Mouse (Mus musculus) CD4-positive, CD25-positive, alpha-beta regulatory T cell, adult 4 months (primary cell): ENCODE results near the gene Lrrc4b. TPM values are rescaled to one million over a fixed set of nuclear protein-coding genes. Genes with fewer than 3 reads are reported as not detected.

ENCODE experiments used
- ATAC-seq: one replicate; pipeline ENCODE4 v1.8.0; 2017
- polyA plus RNA-seq, 2 experiments: library from polyadenylated mRNA; unstranded; fragments of 100-300 nt; shearing (Covaris generic); gene quantifications; one replicate each; pipeline ENCODE4 v1.2.1; 2017

Lrrc4b gene
- polyA plus RNA-seq, 2 experiments from 2014 or later = not detected

DNA sequence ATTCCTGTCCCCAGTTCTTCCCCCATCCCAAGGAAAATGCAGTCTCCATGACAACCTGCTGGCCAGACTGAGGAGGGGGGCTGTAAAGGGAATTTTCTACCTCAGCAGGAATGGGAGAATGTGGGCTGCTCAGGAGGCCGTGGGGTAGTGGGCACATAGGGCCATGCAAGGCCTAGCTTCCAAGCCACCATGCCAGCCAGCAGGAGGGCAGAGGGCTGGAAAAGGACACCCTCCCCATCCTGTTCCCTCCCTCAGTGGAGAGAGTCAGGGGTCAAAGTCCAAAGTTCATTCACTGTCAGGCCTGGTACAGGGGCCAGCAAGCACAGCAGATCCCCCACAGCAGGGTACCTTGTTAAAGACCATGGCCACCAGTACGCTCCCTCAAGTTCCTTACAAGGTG is 36.3 kb downstream of the Lrrc4b start, which contains the start of gene Aspdh:
Gene Aspdh (plus strand): TSS at position 281 of the 400 bp plus-strand sequence.
- no peak for ATAC-seq

GRCm38 (mm10) chr7:44466006-44466887 is 37.4 kb downstream of the Lrrc4b start:
- no peak for ATAC-seq

DNA sequence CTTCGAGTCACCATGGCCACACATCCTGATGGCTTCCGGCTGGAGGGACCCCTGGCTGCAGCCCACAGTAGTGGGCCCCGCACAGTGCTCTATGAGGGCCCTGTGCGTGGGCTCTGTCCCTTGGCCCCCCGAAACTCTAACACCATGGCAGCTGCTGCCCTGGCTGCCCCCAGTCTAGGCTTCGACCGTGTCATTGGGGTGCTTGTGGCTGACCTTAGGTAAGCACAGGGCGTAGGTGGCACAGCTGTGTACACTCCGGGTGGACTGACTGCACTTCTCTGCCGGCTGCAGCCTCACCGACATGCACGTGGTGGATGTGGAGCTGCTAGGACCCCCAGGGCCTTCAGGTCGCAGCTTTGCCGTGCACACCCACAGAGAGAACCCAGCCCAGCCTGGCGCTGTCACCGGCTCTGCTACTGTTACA is 38.1 kb downstream of the Lrrc4b start:
- no peak for ATAC-seq

DNA sequence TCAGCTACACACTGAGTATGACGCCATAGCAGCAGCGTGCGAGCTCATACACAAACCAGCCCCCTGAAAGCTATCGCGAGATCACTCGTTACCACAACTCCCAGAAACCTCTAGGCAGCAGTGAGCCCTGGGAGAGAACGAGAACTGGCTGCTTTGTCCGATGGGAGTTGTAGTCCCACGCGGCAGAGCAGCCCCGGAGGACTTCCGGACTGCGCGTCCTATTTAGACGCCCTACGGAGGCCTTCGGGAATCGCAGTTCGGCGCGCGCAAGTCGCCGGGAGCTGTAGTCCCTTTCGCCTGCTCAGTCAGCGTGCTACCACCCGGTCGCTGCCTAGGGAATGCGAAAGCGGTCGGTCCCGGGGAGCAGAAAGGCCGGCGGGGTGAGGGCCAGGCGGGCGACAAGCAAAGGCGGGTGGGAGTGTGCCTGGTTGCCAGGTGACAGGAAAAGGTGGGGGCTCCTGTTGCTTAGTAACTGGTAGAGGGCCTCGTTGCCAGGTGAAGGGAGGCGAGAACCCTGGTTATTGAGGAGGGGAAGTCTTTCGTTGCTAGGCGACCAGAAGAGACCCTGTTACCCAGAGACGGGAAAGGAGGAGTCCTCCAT is 39.1 kb downstream of the Lrrc4b start, which contains the start of gene Josd2:
Gene Josd2 (plus strand): TSS at position 170 of the 601 bp plus-strand sequence.
- peak; percentile 98 for ATAC-seq

DNA sequence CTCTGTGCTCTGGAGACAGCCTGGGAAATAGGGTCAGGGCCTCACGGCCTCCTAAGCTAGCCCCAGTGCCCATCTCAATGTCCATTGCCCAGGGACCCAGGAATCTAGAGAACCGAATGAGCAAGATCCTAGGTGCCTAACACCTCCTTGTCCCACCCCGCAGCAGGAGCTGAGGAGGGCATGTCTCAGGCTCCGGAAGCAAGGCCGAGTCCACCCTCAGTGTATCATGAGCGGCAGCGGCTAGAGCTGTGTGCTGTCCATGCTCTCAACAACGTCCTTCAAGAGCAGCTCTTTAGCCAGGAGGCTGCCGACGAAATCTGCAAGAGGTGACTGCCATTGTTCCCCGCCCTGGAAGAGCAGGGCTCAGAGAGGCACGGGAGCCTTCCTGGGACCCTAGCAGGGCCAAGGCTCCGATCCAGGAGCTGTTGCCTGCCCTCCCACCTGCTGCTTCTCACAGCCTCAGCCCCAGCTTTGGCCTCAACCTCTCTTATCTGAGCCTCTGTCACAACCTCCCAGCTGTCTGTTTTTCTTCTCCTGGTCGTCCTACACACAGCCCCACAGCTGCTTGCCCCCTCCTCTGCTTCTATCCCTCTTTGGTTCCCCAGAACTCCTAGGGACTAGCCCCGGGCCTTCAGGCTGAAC is 39.9 kb downstream of the Lrrc4b start:
- ATAC-seq = no peak

GRCm38 (mm10) chr7:44469677-44470675 is 41.2 kb downstream of the Lrrc4b start:
- no peak for ATAC-seq

DNA sequence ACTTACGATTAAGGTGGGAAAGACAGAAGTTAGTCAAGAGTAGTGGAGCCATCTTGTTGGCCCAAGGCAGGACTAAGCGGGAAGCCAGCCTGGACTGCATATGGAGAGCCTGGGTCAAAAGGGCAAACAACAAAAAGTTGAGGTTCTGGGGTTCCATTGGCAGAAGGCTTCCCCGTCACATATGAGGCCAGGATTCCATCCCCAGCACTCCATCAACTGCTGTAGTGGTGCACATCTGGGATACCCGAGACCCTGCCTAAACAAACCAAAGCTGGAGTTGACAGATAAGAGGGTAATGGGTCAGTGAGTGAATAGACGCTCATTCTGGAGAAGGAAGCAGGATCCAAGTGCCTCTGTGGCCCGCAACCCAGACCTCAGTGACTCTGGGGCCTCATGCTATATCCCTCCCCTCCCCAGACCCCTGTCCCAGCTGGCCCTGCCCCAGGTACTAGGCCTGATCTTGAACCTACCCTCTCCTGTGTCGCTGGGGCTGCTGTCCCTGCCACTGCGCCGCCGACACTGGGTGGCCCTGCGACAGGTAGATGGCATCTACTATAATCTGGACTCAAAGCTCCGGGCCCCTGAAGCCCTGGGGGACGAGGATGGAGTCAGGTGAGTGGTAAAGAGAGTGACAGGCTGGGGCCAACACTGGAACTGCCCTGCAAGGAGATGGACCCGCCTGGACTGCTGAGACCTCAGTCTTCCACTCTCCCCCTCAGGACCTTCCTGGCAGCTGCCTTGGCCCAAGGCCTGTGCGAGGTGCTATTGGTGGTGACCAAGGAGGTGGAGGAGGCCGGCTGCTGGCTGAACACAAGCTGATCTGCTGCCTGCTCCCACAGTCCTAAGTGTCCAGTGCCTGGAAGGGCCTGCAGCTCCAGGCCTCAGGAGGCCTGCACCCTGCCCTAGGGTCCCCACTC is 42.1 kb downstream of the Lrrc4b start:
- no peak for ATAC-seq

DNA sequence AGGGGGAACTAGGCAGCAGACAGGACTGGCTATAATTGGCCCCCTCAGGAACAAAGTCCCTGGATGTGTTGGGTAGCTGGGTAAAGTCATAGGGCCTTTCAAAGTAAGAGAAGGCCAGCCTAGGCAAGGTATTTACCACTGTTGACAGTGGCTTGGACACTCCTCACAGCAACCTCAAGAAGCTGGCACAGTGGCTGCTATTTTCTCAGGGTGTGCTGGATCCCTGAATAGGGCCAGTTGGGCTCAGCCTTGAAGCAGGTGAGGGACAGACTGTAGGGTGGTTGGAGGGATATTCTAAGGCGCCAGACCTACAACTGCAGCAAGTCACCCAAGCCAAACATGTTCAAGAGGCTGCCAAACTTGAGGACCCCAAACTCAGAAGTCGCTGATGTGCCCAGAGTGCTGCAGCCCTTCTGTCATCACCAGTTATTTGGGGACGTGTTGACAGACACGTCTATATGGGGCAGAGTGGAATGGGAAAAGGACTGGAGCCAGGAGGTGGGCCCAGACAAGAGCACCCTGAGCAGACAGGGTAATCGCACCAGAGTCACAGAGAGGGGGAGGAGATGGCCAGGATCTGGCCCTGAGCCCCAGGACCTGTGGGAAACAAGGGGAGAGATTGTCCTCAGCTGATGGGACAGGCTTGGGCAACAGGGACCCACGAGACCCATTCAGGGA is 43.2 kb downstream of the Lrrc4b start:
- no peak for ATAC-seq

GRCm38 (mm10) chr7:44472558-44472885 is 43.7 kb downstream of the Lrrc4b start:
- ATAC-seq = no peak

GRCm38 (mm10) chr7:44472961-44473646 is 44.3 kb downstream of the Lrrc4b start:
- ATAC-seq = no peak

DNA sequence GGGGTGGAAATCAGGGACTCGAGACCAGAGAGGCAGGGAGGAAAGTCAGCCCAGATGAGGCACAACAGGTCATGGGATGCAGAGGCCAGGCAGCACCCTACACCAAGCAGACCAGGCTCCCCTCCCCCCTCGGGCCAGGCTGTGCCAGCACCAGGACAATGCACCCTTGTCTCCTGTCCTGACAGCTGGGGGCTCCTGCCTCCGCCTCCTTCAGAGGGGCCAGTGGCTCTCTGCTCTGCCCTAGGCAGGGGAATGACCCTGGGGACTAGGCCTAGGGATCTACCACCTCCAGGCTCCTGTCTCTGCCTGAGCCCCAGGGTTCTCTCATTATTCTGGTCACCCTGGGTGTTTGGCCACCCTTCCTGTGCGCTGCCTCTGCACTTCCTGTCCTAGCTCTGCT is 45.6 kb downstream of the Lrrc4b start:
- ATAC-seq = no peak

- no peak for ATAC-seq
Observed at GRCm38 (mm10) chr7:44475046-44475614, 46.3 kb downstream of the Lrrc4b start.

- ATAC-seq = no peak
Observed at GRCm38 (mm10) chr7:44482836-44483435, 54.1 kb downstream of the Lrrc4b start.

DNA sequence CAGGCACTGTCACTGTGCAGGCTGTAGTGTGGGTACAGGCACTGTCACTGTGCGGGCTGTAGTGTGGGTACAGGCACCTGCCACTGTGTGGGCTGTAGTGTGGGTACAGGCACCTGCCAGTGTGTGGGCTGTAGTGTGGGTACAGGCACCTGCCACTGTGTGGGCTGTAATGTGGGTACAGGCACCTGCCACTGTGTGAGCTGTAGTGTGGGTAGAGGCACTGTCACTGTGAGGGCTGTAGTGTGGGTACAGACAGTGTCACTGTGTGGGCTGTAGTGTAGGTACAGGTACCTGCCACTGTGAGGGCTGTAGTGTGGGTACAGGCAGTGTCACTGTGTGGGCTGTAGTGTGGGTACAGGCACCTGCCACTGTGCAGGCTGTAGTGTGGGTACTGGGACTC is 55.3 kb downstream of the Lrrc4b start:
- ATAC-seq = no peak

GRCm38 (mm10) chr7:44484841-44485571 is 56.2 kb downstream of the Lrrc4b start:
- ATAC-seq = peak; percentile 84

GRCm38 (mm10) chr7:44485572-44486195 is 56.9 kb downstream of the Lrrc4b start:
- ATAC-seq = peak; percentile 33

DNA sequence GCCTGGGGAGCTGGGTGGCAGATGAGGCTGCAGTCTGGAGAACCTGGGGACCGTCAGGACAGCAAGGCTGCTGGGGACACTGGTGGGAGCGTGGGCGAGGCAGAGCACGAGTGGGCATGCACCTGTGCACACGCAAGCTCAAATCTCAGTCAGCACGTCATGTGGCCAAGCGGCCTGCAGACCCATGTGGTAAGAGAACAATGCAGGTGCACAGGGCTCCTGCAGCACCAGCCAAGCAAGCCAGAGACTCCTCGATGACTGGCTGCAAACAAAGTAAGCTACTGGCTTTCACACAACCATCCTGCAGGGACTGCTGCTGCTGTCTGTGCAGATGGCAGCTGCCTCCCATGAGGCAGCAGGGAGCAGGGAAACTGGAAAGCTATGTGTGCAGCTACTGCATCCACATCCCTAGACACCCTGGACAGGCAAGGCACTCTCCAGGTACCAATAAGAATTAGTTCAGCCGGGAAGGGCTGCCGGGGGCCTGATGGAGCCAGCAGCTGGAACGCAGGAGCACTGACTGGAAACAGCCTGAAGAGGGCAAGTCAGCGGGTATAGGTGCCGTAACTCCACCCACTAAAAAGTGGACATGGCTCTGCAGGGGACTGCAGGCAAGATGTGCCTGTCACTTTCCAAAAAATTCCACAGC is 58.2 kb downstream of the Lrrc4b start:
- no peak for ATAC-seq
